Comparison of ENCODE assay signal across 21 mouse cellular contexts in genomic region chr4:145247556-145247955, GRCm38 (mm10). TPM values are rescaled to one million over a fixed set of nuclear protein-coding genes. Genes with fewer than 3 reads are reported as not detected.
DNase-seq lines count a peak whose midpoint lies in the region; ATAC-seq and TF ChIP-seq lines count a peak whose summit lies in the region.
"Had no signal": no experiment of that assay in that cellular context is flagged by ENCODE, and none has a peak within 500 bp of the region (broad histone marks: within the 10 kb centered on the region; RNA-seq: fewer than 3 reads in every experiment).

No protein-coding gene starts in this region.

- H3K27ac ChIP-seq in CH12.LX (ENCODE audit: insufficient read depth, low read depth) = no peak overlapping the region
- H3K27ac ChIP-seq: embryonic facial prominence, embryonic 13.5 days; embryonic facial prominence, embryonic 15.5 days; forebrain, embryonic 10.5 days; forebrain, embryonic 12.5 days had no signal

- peaks cover 3% of the 10 kb centered on the region for H3K36me3 ChIP-seq in megakaryocyte, embryonic 14.5 days (replicated peaks; ENCODE audit: low read length)
- peaks cover 0 to 15% of the 10 kb centered on the region in 2 experiments for H3K36me3 ChIP-seq in CH12.LX (replicated peaks in 1 of 2; ENCODE audit: control insufficient read depth in 1 of 2, insufficient read depth in 1 of 2, low read length in 1 of 2)
- H3K36me3 ChIP-seq: embryonic facial prominence, embryonic 13.5 days; embryonic facial prominence, embryonic 15.5 days; forebrain, embryonic 10.5 days; forebrain, embryonic 12.5 days had no signal

- dilution Hi-C loops in CH12.LX (cut with MboI; ENCODE audit: extremely low pct_ligation_motif_present, extremely low pct_unique_long_range_greater_than_20kb, low sequenced_read_pairs) = no loop called here

- TF ChIP-seq EP300 in CH12.LX (IDR thresholded peaks at IDR 0.05; ENCODE audit: low read length) = 0 out of 2 replicates have a peak, but pooled peaks have one; percentile 13

- no peak for TF ChIP-seq POLR2A in CH12.LX (IDR thresholded peaks at IDR 0.05; ENCODE audit: low read depth, low read length)

- H3K9ac ChIP-seq in CH12.LX (ENCODE audit: insufficient read depth, low read depth) = no peak overlapping the region
- H3K9ac ChIP-seq: embryonic facial prominence, embryonic 13.5 days; embryonic facial prominence, embryonic 15.5 days; forebrain, embryonic 12.5 days had no signal

- peaks cover 43% of the 10 kb centered on the region for H3K4me1 ChIP-seq in megakaryocyte, embryonic 14.5 days
- H3K4me1 ChIP-seq in CH12.LX (ENCODE audit: control insufficient read depth in 1 of 2, insufficient read depth in 2 of 2) = peaks cover 43 to 82% of the 10 kb centered on the region in 2 experiments

- H3K9me3 ChIP-seq in megakaryocyte, embryonic 14.5 days = no peaks in the 10 kb centered on the region
- no peaks in the 10 kb centered on the region for H3K9me3 ChIP-seq in CH12.LX (replicated peaks; ENCODE audit: low read length)
- H3K9me3 ChIP-seq: embryonic facial prominence, embryonic 13.5 days; embryonic facial prominence, embryonic 15.5 days; forebrain, embryonic 10.5 days; forebrain, embryonic 12.5 days had no signal

- ATAC-seq in megakaryocyte, adult 5-6 weeks (ENCODE audit: poor library complexity, severe bottlenecking) = no peak

- H3K4me2 ChIP-seq in CH12.LX (ENCODE audit: insufficient read depth, low read depth, poor library complexity, severe bottlenecking) = no peak overlapping the region

- in situ Hi-C loops in CH12.LX (cut with MboI; ENCODE audit: low pct_ligation_motif_present, low pct_unique_long_range_greater_than_20kb, low sequenced_read_pairs) = no loop called here

- peaks cover 54% of the 10 kb centered on the region for H3K27me3 ChIP-seq in megakaryocyte, embryonic 14.5 days (replicated peaks)
- H3K27me3 ChIP-seq in CH12.LX (replicated peaks) = no peaks in the 10 kb centered on the region

- peak; percentile 15 for DNase-seq in CD4-positive helper T cell, adult 2 months (ENCODE audit: low read depth, low spot score)
- no peak for DNase-seq in CH12.LX (ENCODE audit: extremely low read depth)
- no peak for DNase-seq in kidney, adult 18-20 months
- DNase-seq in testis, postnatal 10 days (ENCODE audit: low spot score) = no peak
- DNase-seq: adrenal gland, adult 2 months; adrenal gland, postnatal 10 days; adrenal gland, postnatal 25 days; cerebellum, adult 11 months; cerebellum, adult 18-20 months; cerebellum, adult 8-10 months; cerebellum, adult 9-11 months; cerebellum, postnatal 14 days; cerebellum, postnatal 36 days; embryo, embryonic 11 days had no signal

- no peak for TF ChIP-seq RAD21 in CH12.LX (IDR thresholded peaks at IDR 0.05; ENCODE audit: low read depth, low read length)

- TF ChIP-seq CTCF in CH12.LX (conservative IDR thresholded peaks at IDR 0.05 in 1 of 2, IDR thresholded peaks at IDR 0.05 in 1 of 2; ENCODE audit: low read depth in 2 of 2, low read length in 2 of 2) = no peak

- peak overlapping the region; percentile 42 for H3K4me3 ChIP-seq in megakaryocyte, embryonic 14.5 days (replicated peaks)
- H3K4me3 ChIP-seq in CH12.LX (replicated peaks in 1 of 3; ENCODE audit: low read depth in 2 of 3, low read length in 2 of 3, poor library complexity in 1 of 3) = no peak overlapping the region
- H3K4me3 ChIP-seq: erythroblast, embryonic 14.5 days had no signal

- peaks cover 11% of the 10 kb centered on the region for H3K79me2 ChIP-seq in CH12.LX (replicated peaks; ENCODE audit: control insufficient read depth, extremely low read depth, insufficient read depth, poor library complexity, severe bottlenecking)

TF ChIP-seq in CH12.LX, 34 proteins besides CTCF, POLR2A, EP300 and RAD21:
- TF ChIP-seq ZC3H11A (IDR thresholded peaks at IDR 0.05; ENCODE audit: low read depth, low read length) (no peak), MEF2A (IDR thresholded peaks at IDR 0.05; ENCODE audit: borderline replicate concordance, low read depth, low read length) (0 out of 2 replicates have a peak, but pooled peaks have one; percentile 12), ZMIZ1 (IDR thresholded peaks at IDR 0.05; ENCODE audit: low read depth, low read length) (no peak), NRF1 (IDR thresholded peaks at IDR 0.05; ENCODE audit: low read depth, low read length) (no peak), TCF12 (IDR thresholded peaks at IDR 0.05; ENCODE audit: low read depth, low read length) (no peak), BHLHE40 (IDR thresholded peaks at IDR 0.05; ENCODE audit: low read depth, low read length) (0 out of 2 replicates have a peak, but pooled peaks have one; percentile 23), GABPA (IDR thresholded peaks at IDR 0.05; ENCODE audit: insufficient replicate concordance, low read depth, low read length) (no peak), POLR2AphosphoS2 (IDR thresholded peaks at IDR 0.05; ENCODE audit: low read depth, low read length) (no peak)
TF ChIP-seq in CH12.LX: peak in this region for 2.

RNA-seq across cellular contexts. Expression of gene Tnfrsf1b, which starts 0.9 kb away (rescaled TPM):
- 2.3 and 9.7 TPM in 2 replicates for polyA plus RNA-seq in megakaryocyte, embryonic 14.5 days (2012; ENCODE audit: insufficient read depth, low replicate concordance)
- total RNA-seq in megakaryocyte, adult 5-6 weeks (2015) = 107 and 112 TPM in 2 replicates
- total RNA-seq in megakaryocyte, adult 5-6 weeks (2017) = 113 and 122 TPM in 2 replicates
- total RNA-seq in CH12.LX (2012; rRNA removed) = 14.9 and 16.7 TPM in 2 replicates
- total RNA-seq in CH12.LX (2014; rRNA removed) = 10.7 and 11.4 TPM in 2 replicates
- polyA plus RNA-seq in CH12.LX (2012; ENCODE audit: insufficient read length, low read depth) = 18.8 and 21.6 TPM in 2 replicates

RNA-seq across cellular contexts. Expression of gene Vps13d, which starts 52.8 kb away (rescaled TPM):
- 1.7 and 20.6 TPM in 2 replicates for polyA plus RNA-seq in megakaryocyte, embryonic 14.5 days (2012; ENCODE audit: insufficient read depth, low replicate concordance)
- total RNA-seq in megakaryocyte, adult 5-6 weeks (2015) = 22.2 and 24.0 TPM in 2 replicates
- 40.0 and 59.4 TPM in 2 replicates for total RNA-seq in megakaryocyte, adult 5-6 weeks (2017)
- 9.7 and 10.8 TPM in 2 replicates for total RNA-seq in CH12.LX (2012; rRNA removed)
- total RNA-seq in CH12.LX (2014; rRNA removed) = 8.2 and 9.8 TPM in 2 replicates
- polyA plus RNA-seq in CH12.LX (2012; ENCODE audit: insufficient read length, low read depth) = 9.4 and 9.6 TPM in 2 replicates

Comparison
In these comparisons a context has a peak if more than half of its experiments do, and no peak if none do; other contexts are left out.
1. RNA of gene Tnfrsf1b, which starts 0.9 kb away (total RNA-seq): 107 to 122 TPM in megakaryocyte, adult 5-6 weeks; 10.7 to 16.7 TPM in CH12.LX; every median in the first group is over 4 times any median in the second.